Mouse (Mus musculus) embryonic facial prominence, embryonic 15.5 days (tissue): Measurements from ENCODE around the gene Ergic3. TPM values are rescaled to one million over a fixed set of nuclear protein-coding genes. Genes with fewer than 3 reads are reported as not detected.

ENCODE experiments used
- ATAC-seq: fragments of 200-750 bp; cut with Nextera tagmentation; 2 replicates; pipeline ENCODE4 v1.8.0; 2017; ENCODE audit warnings: low read depth, moderate TSS enrichment; ENCODE audit not compliant: insufficient number of reproducible peaks, low FRiP score, low TSS enrichment
- H3K27ac ChIP-seq: fragments of 300-500 bp; sonication (generic); replicated peaks from 2 replicates; pipeline ENCODE4 v1.5.1; 2015; ENCODE audit warnings: mild to moderate bottlenecking, inconsistent platforms
- H3K27me3 ChIP-seq: fragments of 300-500 bp; sonication (generic); 2 replicates; pipeline ENCODE4 v1.6.1; 2015; ENCODE audit warnings: inconsistent platforms
- H3K36me3 ChIP-seq: fragments of 300-500 bp; sonication (generic); 2 replicates; pipeline ENCODE4 v1.6.1; 2015; ENCODE audit warnings: mild to moderate bottlenecking, inconsistent platforms
- H3K4me1 ChIP-seq: fragments of 300-500 bp; sonication (generic); 2 replicates; pipeline ENCODE4 v1.6.1; 2015; ENCODE audit warnings: inconsistent platforms
- H3K4me2 ChIP-seq: fragments of 300-500 bp; sonication (generic); replicated peaks from 2 replicates; pipeline ENCODE4 v1.6.1; 2015; ENCODE audit warnings: mild to moderate bottlenecking, inconsistent platforms
- H3K4me3 ChIP-seq: fragments of 300-500 bp; sonication (generic); replicated peaks from 2 replicates; pipeline ENCODE4 v1.5.1; 2015; ENCODE audit warnings: mild to moderate bottlenecking, inconsistent platforms
- H3K9ac ChIP-seq: fragments of 300-500 bp; sonication (generic); 2 replicates; pipeline ENCODE4 v1.6.1; 2015; ENCODE audit warnings: inconsistent platforms
- H3K9me3 ChIP-seq: fragments of 300-500 bp; sonication (generic); replicated peaks from 2 replicates; pipeline ENCODE4 v1.6.1; 2016; ENCODE audit warnings: inconsistent platforms
- WGBS: fragments of 180-500 bp; shearing (Covaris S2); methylation state at CpG from one replicate; pipeline ENCODE4 v1.1.7; 2015; 5-methylcytosine and 5-hydroxymethylcytosine counted together
- polyA plus RNA-seq: library from polyadenylated mRNA; unstranded; fragments of >200 nt; fragmentation: Nextera tagmentation; extraction: Ambion mirVana; gene quantifications from 2 replicates; pipeline ENCODE4 v1.2.1, GENCODE M21; 2015

Ergic3 gene
- polyA plus RNA-seq, 1 experiment from 2014 or later = 256 TPM

DNA sequence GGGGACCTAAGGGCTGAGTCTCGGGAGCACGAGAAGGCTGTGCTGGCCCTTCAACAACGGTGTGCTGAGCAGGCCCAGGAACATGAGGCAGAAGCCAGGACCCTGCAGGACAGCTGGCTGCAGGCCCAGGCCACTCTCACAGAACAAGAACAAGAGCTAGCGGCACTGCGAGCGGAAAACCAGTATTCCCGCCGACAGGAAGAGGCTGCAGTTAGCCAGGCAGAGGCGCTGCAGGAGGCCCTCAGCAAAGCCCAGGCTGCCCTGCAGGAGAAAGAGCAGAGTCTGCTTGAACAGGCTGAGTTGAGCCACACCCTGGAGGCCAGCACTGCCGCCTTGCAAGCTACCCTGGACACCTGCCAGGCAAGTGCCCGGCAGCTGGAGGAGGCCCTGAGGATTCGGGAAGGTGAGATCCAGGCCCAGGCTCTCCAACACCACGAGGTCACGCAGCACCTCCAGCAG lies 16.0 kb upstream of the Ergic3 start:
- WGBS = 75% methylated on average over 14 of the region's 14 CpGs
- peaks cover 100% of the 10 kb centered on the region for H3K36me3 ChIP-seq
- H3K9me3 ChIP-seq = no peaks in the 10 kb centered on the region
- no peak for ATAC-seq
- no peak overlapping the region for H3K4me3 ChIP-seq
- no peak overlapping the region for H3K4me2 ChIP-seq
- H3K4me1 ChIP-seq = no peaks in the 10 kb centered on the region
- no peak overlapping the region for H3K27ac ChIP-seq
- no peaks in the 10 kb centered on the region for H3K27me3 ChIP-seq
- no peak overlapping the region for H3K9ac ChIP-seq

DNA sequence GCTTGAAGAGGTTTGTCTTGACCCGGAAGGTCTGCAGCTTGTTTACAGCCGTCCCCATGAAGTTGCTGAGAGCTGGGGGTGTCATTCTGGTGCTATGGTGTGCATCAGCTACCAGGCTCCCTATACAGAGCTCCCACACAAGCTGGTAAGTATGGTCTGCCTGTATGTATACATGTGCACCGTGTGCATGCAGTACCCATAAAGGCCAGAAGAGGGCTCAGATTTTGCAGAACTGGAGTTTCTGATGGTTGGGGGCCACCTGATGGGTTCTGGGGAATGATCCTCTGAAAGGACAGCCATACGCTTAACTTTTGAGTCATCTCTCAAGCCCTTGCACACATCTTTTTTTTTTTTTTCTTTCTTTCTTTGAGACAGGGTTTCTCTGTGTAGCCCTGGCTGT lies 2.5 kb upstream of the Ergic3 start:
- WGBS = 94% methylated on average over 4 of the region's 4 CpGs
- no peak for ATAC-seq
- Histone ChIP-seq H3K36me3 (peaks cover 13% of the 10 kb centered on the region), H3K4me3 (no peak overlapping the region), H3K27me3 (no peaks in the 10 kb centered on the region), H3K9me3 (no peaks in the 10 kb centered on the region), H3K27ac (no peak overlapping the region), H3K4me2 (no peak overlapping the region), H3K4me1 (peaks cover 11% of the 10 kb centered on the region), H3K9ac (no peak overlapping the region)

GRCm38 (mm10) chr2:156018106-156018505 lies 10.3 kb downstream of the Ergic3 start:
- Histone ChIP-seq H3K4me3 (no peak overlapping the region), H3K36me3 (peaks cover 68% of the 10 kb centered on the region), H3K4me1 (no peaks in the 10 kb centered on the region), H3K27ac (no peak overlapping the region), H3K9ac (no peak overlapping the region), H3K9me3 (no peaks in the 10 kb centered on the region), H3K4me2 (no peak overlapping the region), H3K27me3 (no peaks in the 10 kb centered on the region)
- ATAC-seq = no peak
- WGBS = 94% methylated on average over 3 of the region's 3 CpGs

GRCm38 (mm10) chr2:156021219-156021618 lies 13.4 kb downstream of the Ergic3 start:
- no peak for ATAC-seq
- Histone ChIP-seq H3K4me2 (no peak overlapping the region), H3K27ac (no peak overlapping the region), H3K4me3 (no peak overlapping the region), H3K4me1 (no peaks in the 10 kb centered on the region), H3K36me3 (peaks cover 37% of the 10 kb centered on the region), H3K9ac (no peak overlapping the region), H3K9me3 (no peaks in the 10 kb centered on the region), H3K27me3 (no peaks in the 10 kb centered on the region)
- WGBS = 81% methylated on average over 8 of the region's 8 CpGs

- 94% methylated on average over 2 of the region's 2 CpGs for WGBS
Observed at GRCm38 (mm10) chr2:156021765-156022164, 13.9 kb downstream of the Ergic3 start.

GRCm38 (mm10) chr2:156025482-156025881 lies 17.6 kb downstream of the Ergic3 start:
- no peaks in the 10 kb centered on the region for H3K27me3 ChIP-seq
- H3K27ac ChIP-seq = no peak overlapping the region
- no peak for ATAC-seq

More at GRCm38 (mm10) chr2:156021765-156022164, 13.9 kb downstream of the Ergic3 start:
- H3K4me3 ChIP-seq = no peak overlapping the region
- H3K36me3 ChIP-seq = peaks cover 31% of the 10 kb centered on the region
- no peaks in the 10 kb centered on the region for H3K9me3 ChIP-seq
- no peaks in the 10 kb centered on the region for H3K27me3 ChIP-seq
- H3K9ac ChIP-seq = no peak overlapping the region
- H3K4me1 ChIP-seq = no peaks in the 10 kb centered on the region
- H3K4me2 ChIP-seq = no peak overlapping the region
- H3K27ac ChIP-seq = no peak overlapping the region
- ATAC-seq = no peak

GRCm38 (mm10) chr2:156039390-156039789 lies 31.5 kb downstream of the Ergic3 start:
- Histone ChIP-seq H3K36me3 (no peaks in the 10 kb centered on the region), H3K9ac (no peak overlapping the region), H3K27me3 (no peaks in the 10 kb centered on the region), H3K27ac (no peak overlapping the region), H3K9me3 (no peaks in the 10 kb centered on the region), H3K4me3 (no peak overlapping the region), H3K4me1 (no peaks in the 10 kb centered on the region), H3K4me2 (no peak overlapping the region)
- ATAC-seq = no peak
- WGBS = 79% methylated on average over 3 of the region's 3 CpGs

More at GRCm38 (mm10) chr2:156025482-156025881, 17.6 kb downstream of the Ergic3 start:
- H3K4me3 ChIP-seq = no peak overlapping the region
- no peaks in the 10 kb centered on the region for H3K4me1 ChIP-seq
- H3K4me2 ChIP-seq = no peak overlapping the region
- no peaks in the 10 kb centered on the region for H3K9me3 ChIP-seq
- no peaks in the 10 kb centered on the region for H3K36me3 ChIP-seq
- no peak overlapping the region for H3K9ac ChIP-seq

- Histone ChIP-seq H3K27me3 (0 out of 2 replicates have a peak, but pooled peaks cover 4% of the 10 kb centered on the region), H3K27ac (no peak overlapping the region), H3K4me1 (no peaks in the 10 kb centered on the region), H3K4me3 (no peak overlapping the region), H3K9ac (no peak overlapping the region), H3K4me2 (no peak overlapping the region), H3K9me3 (no peaks in the 10 kb centered on the region), H3K36me3 (no peaks in the 10 kb centered on the region)
- ATAC-seq = no peak
- WGBS = 78% methylated on average over 8 of the region's 8 CpGs
Observed at GRCm38 (mm10) chr2:156042903-156043302, 35.1 kb downstream of the Ergic3 start.

GRCm38 (mm10) chr2:156047929-156048328 lies 40.1 kb downstream of the Ergic3 start:
- Histone ChIP-seq H3K27ac (no peak overlapping the region), H3K4me2 (peak overlapping the region; percentile 36), H3K36me3 (no peaks in the 10 kb centered on the region), H3K4me3 (peak overlapping the region; percentile 16), H3K27me3 (0 out of 2 replicates have a peak, but pooled peaks cover 4% of the 10 kb centered on the region), H3K9ac (no peak overlapping the region), H3K9me3 (no peaks in the 10 kb centered on the region), H3K4me1 (no peaks in the 10 kb centered on the region)
- 8% methylated on average over 19 of the region's 19 CpGs for WGBS
- no peak for ATAC-seq

GRCm38 (mm10) chr2:156052816-156053215 lies 45.0 kb downstream of the Ergic3 start, which contains the start of gene Fer1l4:
TSS of gene Fer1l4 (minus strand) at chr2:156052947.
- 80% methylated on average over 9 of the region's 9 CpGs for WGBS
- H3K9me3 ChIP-seq = no peaks in the 10 kb centered on the region
- H3K27me3 ChIP-seq = no peaks in the 10 kb centered on the region
- no peak within 1 kb of the TSS for H3K27ac ChIP-seq
- no peak for ATAC-seq
- H3K4me2 ChIP-seq = no peak within 1 kb of the TSS
- H3K4me3 ChIP-seq = no peak within 1 kb of the TSS
- no peak within 1 kb of the TSS for H3K9ac ChIP-seq
- H3K36me3 ChIP-seq = no peaks in the 10 kb centered on the region
- no peaks in the 10 kb centered on the region for H3K4me1 ChIP-seq

DNA sequence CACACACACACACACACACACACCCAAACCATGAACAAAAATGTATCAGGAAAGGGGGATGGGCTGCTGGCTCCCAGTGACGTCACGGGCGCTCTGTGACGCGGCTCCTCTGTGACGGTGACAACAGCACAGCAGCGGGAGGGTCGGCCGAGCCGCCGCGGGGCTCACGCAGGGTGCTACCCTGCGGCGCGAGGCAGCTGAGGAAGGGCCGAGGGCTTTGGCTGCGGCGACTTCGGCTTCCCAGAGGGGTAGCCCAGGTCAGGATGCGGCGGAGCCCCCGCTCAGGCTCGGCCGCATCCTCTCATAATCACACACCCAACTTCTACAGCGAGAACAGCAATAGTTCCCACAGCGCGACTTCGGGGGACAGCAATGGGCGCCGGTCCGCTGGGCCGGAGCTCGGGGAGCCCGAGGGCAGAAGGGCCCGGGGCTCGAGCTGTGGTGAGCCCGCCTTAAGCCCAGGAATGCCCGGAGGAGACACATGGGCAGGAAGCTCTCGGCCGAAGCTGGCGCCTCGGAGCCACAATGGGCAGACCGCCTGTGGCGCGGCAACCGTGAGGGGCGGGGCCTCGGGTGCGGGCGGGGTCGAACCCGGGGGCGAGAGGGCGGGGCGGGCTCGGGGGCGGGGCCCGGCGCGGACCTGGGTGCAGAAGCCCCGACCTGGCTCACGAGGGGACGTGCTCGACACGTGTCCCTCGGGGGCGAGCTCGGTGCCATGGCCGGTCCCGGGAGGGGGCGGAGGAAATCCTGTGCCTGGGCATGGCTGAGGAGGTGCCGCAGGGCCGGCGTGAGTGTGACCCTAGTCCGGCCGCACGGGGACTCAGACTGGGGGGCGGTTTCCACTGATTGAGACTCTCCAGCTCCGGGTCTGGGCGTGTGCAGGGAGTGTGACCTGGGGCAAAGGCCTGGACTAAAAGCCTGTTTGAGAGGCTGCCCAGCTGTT lies 57.5 kb downstream of the Ergic3 start, which contains the start of gene Spag4:
Gene Spag4, plus strand, starts transcription at position 77 of the 943 bp plus-strand sequence.
- Histone ChIP-seq H3K27ac (peak within 1 kb of the TSS; percentile 84), H3K9me3 (no peaks in the 10 kb centered on the region), H3K4me2 (peak within 1 kb of the TSS; percentile 94), H3K4me1 (peaks cover 11% of the 10 kb centered on the region), H3K9ac (peak within 1 kb of the TSS; percentile 79), H3K4me3 (peak within 1 kb of the TSS; percentile 75), H3K36me3 (peaks cover 15% of the 10 kb centered on the region), H3K27me3 (no peaks in the 10 kb centered on the region)
- 2% methylated on average over 80 of the region's 81 CpGs for WGBS
- peak; percentile 74 for ATAC-seq
